Mouse (Mus musculus) CH12F3 (cell line): ENCODE data around the gene Mafk.

Experiments
- in situ Hi-C: fragments of 300-500 bp; cut with MboI; formaldehyde crosslinking; loops from 2 replicates; pipeline ENCODE4 v1.14.3; 2020; ENCODE audit warnings: low sequenced_read_pairs

Mafk gene

GRCm38 (mm10) chr5:139796001-139796620 is 4.8 kb downstream of the Mafk start:
- in situ Hi-C loops, result no loop called here

- in situ Hi-C loops, result no loop called here
Observed at GRCm38 (mm10) chr5:139796900-139797299, 5.6 kb downstream of the Mafk start.

GRCm38 (mm10) chr5:139797473-139798167 is 6.3 kb downstream of the Mafk start:
- in situ Hi-C loops, result no loop called here

DNA sequence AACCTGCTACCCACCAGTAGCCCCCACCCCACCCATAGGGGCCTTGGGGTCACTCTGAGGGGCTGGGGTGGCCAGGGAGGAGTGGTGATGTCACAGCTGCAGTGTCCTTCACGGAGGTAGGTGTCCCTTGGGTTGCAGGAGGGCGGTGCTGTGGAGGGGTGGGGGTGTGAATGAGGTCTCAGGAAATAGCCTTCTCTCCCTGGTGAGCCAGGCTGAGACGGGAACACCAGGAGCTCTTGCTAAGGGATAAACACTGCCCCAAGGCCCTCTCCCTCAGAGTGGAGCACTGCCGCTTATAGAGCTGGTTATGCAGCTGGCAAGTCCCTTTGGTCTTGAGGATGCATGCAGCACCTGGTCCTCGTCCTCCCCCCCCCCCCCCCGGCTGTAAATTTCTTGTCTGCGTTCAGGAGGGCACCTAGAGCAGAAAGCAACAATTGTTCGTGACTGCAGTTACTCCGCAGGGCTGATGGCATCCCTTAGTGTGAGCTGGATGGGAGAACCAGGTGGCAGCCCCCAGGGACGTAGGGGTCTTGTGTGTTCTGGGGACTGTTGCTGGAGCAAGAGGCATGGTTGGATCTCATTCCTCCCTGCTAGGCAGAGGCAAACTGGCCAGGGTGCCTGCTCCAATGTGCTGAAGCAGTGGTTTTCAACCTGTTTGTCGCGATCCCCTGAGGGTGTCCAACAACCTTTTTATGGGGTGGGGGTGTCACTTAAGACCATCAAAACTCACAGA is 7.0 kb downstream of the Mafk start:
- in situ Hi-C loops, result no loop called here

- in situ Hi-C loops, result no loop called here
Observed at GRCm38 (mm10) chr5:139799041-139799440, 7.7 kb downstream of the Mafk start.

DNA sequence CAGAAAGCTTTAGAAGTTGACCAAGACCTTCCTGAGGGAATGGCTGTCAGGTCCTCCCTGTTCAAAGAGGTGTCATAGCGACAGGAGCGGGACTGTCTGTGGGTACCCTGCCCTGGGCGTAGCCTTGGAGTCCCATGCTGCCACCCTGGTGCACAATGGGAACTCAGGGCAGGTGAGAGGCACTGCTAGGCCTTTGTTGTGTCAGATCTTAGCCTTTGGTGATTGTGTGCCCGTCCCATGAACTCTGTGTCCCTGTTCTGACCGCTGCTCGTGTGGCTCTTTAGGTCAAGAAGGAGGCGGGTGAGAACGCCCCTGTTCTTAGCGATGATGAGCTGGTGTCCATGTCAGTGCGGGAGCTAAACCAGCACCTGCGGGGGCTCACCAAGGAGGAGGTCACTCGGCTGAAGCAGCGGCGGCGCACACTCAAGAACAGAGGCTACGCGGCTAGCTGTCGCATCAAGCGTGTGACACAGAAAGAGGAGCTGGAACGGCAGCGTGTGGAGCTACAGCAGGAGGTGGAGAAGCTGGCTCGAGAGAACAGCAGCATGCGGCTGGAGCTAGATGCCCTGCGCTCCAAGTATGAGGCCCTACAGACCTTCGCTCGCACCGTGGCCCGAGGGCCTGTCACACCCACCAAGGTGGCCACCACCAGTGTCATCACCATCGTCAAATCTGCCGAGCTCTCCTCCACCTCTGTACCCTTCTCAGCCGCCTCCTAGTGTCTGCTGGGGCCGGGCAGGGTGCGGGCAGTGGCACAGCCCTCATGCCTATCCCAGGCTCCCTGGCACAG is 8.7 kb downstream of the Mafk start:
- in situ Hi-C loops, result no loop called here

- in situ Hi-C loops, result no loop called here
Observed at GRCm38 (mm10) chr5:139801231-139801630, 9.9 kb downstream of the Mafk start.

DNA sequence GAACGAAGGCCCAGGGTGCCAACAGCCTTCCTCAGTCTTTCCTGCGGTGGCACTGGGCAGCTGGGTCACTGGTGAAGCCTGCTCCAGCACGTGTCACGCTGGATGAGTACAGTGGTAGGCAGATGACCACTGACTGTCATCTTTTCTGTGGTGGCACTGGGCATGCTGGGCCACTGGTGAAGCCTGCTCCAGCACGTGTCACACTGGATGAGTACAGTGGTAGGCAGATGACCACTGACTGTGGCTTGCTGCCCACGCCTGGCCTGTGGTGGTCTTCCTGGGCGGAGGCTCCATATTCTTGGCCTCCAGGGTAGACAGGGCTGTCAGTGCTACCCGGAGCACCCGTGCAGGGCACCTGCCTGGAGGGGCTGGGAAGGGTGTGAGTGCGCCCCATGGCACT is 10.6 kb downstream of the Mafk start:
- in situ Hi-C loops, result no loop called here

GRCm38 (mm10) chr5:139803165-139803564 is 11.9 kb downstream of the Mafk start:
- in situ Hi-C loops, result no loop called here

- in situ Hi-C loops, result no loop called here
Observed at GRCm38 (mm10) chr5:139803601-139804102, 12.3 kb downstream of the Mafk start.

DNA sequence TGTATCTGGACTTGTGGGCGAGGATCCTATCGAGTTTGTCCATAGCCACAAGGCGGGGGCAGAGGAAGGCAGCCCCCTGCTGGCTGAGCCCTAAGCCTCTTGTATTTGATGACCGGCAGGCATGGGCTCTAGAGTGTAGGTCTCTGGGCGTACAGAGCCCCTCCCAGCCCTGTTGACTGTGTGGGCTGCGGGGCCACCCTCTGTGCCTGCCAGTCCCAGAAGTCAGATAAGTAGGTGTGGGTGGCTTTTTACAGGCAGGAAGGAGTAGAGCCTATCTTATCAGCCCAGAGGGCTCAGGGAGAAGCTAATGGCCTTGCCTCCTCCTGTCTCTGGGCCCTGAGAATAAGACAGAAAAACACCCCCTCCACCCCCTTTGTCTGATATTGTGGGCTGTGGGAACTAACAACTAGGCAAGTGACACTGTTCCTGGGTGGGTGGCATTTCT is 12.8 kb downstream of the Mafk start:
- in situ Hi-C loops, result no loop called here

- in situ Hi-C loops, result no loop called here
Observed at GRCm38 (mm10) chr5:139804573-139805111, 13.3 kb downstream of the Mafk start.

DNA sequence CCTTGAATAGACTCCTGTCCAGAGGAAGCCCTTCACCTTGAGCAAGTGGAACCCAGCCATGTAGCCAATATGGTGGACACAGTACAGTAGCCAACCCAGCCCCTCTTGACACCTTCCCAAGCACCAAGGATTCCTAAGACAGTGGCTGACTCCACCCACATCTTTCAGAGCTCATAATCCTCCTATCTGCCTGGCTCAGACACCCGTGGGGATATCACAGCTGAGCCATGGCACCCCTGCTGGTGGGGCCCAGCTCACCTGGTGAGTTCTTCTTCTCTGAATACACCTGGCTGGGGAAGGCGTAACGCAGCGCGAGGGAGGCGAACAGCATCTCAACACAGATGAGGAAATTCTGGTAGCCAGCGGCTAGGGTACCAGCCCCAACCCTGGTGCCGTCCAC is 14.6 kb downstream of the Mafk start:
- in situ Hi-C loops, result no loop called here

DNA sequence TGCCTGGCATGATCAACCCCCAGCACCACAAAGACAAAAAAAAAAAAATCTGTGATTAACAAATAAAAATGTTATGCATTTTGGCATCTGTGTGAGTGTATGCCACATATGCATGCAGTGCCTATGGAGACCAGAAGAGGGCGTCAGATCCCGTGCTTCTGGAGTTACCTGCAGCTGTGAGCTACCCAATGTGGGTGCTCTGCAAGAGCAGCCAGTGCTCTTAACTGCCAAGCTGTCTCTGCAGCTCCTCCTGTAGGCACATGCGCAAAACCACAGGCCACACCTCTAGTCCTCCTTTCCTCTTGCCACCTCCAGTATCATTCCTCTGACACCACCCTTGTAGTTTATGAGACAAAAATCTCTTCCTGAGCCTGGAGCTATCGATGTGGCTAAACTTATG is 18.1 kb downstream of the Mafk start:
- in situ Hi-C loops, result no loop called here

- in situ Hi-C loops, result no loop called here
Observed at GRCm38 (mm10) chr5:139811677-139812397, 20.5 kb downstream of the Mafk start.

- in situ Hi-C loops, result no loop called here
Observed at GRCm38 (mm10) chr5:139812398-139813125, 21.2 kb downstream of the Mafk start.

GRCm38 (mm10) chr5:139813126-139813490 is 21.8 kb downstream of the Mafk start:
- in situ Hi-C loops, result no loop called here

DNA sequence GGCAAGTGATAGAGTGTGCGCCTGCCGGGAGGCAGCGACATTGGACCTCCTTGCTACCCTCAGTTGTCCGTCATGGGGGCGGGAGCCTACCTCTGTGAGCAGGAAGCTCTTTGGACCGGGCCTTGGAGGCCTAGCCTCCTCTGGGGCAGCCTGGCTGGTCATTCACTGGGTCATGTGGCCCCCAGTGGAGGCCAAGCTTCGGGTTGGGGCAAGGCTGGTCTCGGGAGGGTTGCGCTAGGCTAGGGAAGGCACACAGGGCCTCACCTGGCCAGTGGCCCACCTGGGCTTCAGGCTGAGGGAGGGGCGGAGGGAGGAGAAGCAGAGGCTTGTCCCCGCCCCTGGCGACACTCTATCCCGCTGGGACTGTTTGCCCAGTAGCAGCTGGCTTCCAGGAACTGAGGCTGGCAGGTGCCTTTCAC is 22.7 kb downstream of the Mafk start:
- in situ Hi-C loops, result no loop called here

GRCm38 (mm10) chr5:139815964-139816363 is 24.7 kb downstream of the Mafk start:
- in situ Hi-C loops, result no loop called here
